ENCODE assay signal across 11 mouse cellular contexts in genomic region chr2:6255402-6255988, GRCm38 (mm10). TPM values are rescaled to one million over a fixed set of nuclear protein-coding genes. Genes with fewer than 3 reads are reported as not detected.
A peak's percentile ranks its signal among the peaks of the same experiment; 100 is the strongest.
DNase-seq lines count a peak whose midpoint lies in the region; ATAC-seq and TF ChIP-seq lines count a peak whose summit lies in the region.
"Had no signal": no experiment of that assay in that cellular context is flagged by ENCODE, and none has a peak within 500 bp of the region (broad histone marks: within the 10 kb centered on the region; RNA-seq: fewer than 3 reads in every experiment).

No protein-coding gene starts in this region.

- no peak overlapping the region for H3K9ac ChIP-seq in forebrain, embryonic 12.5 days
- H3K9ac ChIP-seq in forebrain, embryonic 11.5 days (ENCODE audit: low read length) = no peak overlapping the region
- no peak overlapping the region for H3K9ac ChIP-seq in hindbrain, postnatal 0 days (replicated peaks; ENCODE audit: low read length)
- no peak overlapping the region for H3K9ac ChIP-seq in hindbrain, embryonic 11.5 days (ENCODE audit: low read depth, low read length)
- H3K9ac ChIP-seq: hindbrain, embryonic 13.5 days; liver, embryonic 13.5 days had no signal

- H3K4me3 ChIP-seq in forebrain, embryonic 12.5 days (replicated peaks) = no peak overlapping the region
- H3K4me3 ChIP-seq in forebrain, embryonic 11.5 days (ENCODE audit: low read depth, low read length) = no peak overlapping the region
- no peak overlapping the region for H3K4me3 ChIP-seq in hindbrain, postnatal 0 days (ENCODE audit: low read length)
- H3K4me3 ChIP-seq in hindbrain, embryonic 11.5 days (ENCODE audit: low read depth, low read length) = no peak overlapping the region
- H3K4me3 ChIP-seq in spleen, adult 2 months (ENCODE audit: extremely low read depth, insufficient read depth, insufficient read length) = no peak overlapping the region
- no peak overlapping the region for H3K4me3 ChIP-seq in thymus, adult 2 months (ENCODE audit: control insufficient read depth, insufficient read depth, low read length)
- H3K4me3 ChIP-seq: hindbrain, embryonic 13.5 days; liver, embryonic 13.5 days had no signal

- no peaks in the 10 kb centered on the region for H3K4me1 ChIP-seq in forebrain, embryonic 12.5 days
- peaks cover 2% of the 10 kb centered on the region; the same call in 1 of the 2 replicates for H3K4me1 ChIP-seq in forebrain, embryonic 11.5 days (replicated peaks; ENCODE audit: control insufficient read depth, insufficient read depth, low read length)
- peaks cover 8% of the 10 kb centered on the region; the same call in 1 of the 2 replicates for H3K4me1 ChIP-seq in hindbrain, postnatal 0 days (ENCODE audit: insufficient read depth, low read length)
- H3K4me1 ChIP-seq in hindbrain, embryonic 11.5 days (replicated peaks; ENCODE audit: control insufficient read depth, insufficient read depth, low read length) = no peaks in the 10 kb centered on the region
- H3K4me1 ChIP-seq in spleen, adult 2 months (ENCODE audit: control insufficient read depth, insufficient read depth, insufficient read length) = peaks cover 38% of the 10 kb centered on the region
- peaks cover 9% of the 10 kb centered on the region for H3K4me1 ChIP-seq in thymus, adult 2 months (replicated peaks; ENCODE audit: control insufficient read depth, insufficient read depth, low read length)

- no peaks in the 10 kb centered on the region for H3K36me3 ChIP-seq in forebrain, embryonic 12.5 days (replicated peaks)
- H3K36me3 ChIP-seq in forebrain, embryonic 11.5 days (ENCODE audit: control insufficient read depth, insufficient read depth, low read length) = no peaks in the 10 kb centered on the region
- H3K36me3 ChIP-seq in hindbrain, postnatal 0 days (ENCODE audit: insufficient read depth, low read length) = no peaks in the 10 kb centered on the region
- no peaks in the 10 kb centered on the region for H3K36me3 ChIP-seq in hindbrain, embryonic 11.5 days (ENCODE audit: control insufficient read depth, insufficient read depth, low read length)
- H3K36me3 ChIP-seq in spleen, adult 2 months (ENCODE audit: control insufficient read depth, insufficient read depth, low read length) = no peaks in the 10 kb centered on the region
- no peaks in the 10 kb centered on the region for H3K36me3 ChIP-seq in thymus, adult 2 months (ENCODE audit: control insufficient read depth, insufficient read depth, low read length)
- H3K36me3 ChIP-seq: hindbrain, embryonic 13.5 days; liver, embryonic 13.5 days had no signal

- H3K27ac ChIP-seq in forebrain, embryonic 12.5 days = peak overlapping the region; percentile 36; the same call in 1 of the 2 replicates
- H3K27ac ChIP-seq in forebrain, embryonic 11.5 days (ENCODE audit: low read depth, low read length) = no peak overlapping the region
- H3K27ac ChIP-seq in hindbrain, postnatal 0 days = peak overlapping the region; percentile 71; the same call in 1 of the 2 replicates
- no peak overlapping the region for H3K27ac ChIP-seq in hindbrain, embryonic 11.5 days (ENCODE audit: low read depth, low read length)
- H3K27ac ChIP-seq in spleen, adult 2 months (ENCODE audit: insufficient read depth, low read length) = peak overlapping the region; percentile 96
- no peak overlapping the region for H3K27ac ChIP-seq in thymus, adult 2 months (ENCODE audit: control insufficient read depth, insufficient read depth, low read length)
- H3K27ac ChIP-seq: liver, embryonic 13.5 days had no signal

- peak; percentile 34; the same call in 1 of the 2 replicates for ATAC-seq in forebrain, embryonic 12.5 days (ENCODE audit: low FRiP score)
- no peak; the same call in 1 of the 2 replicates for ATAC-seq in forebrain, embryonic 11.5 days (replicated peaks; ENCODE audit: low FRiP score)
- ATAC-seq in hindbrain, postnatal 0 days = no peak
- ATAC-seq in hindbrain, embryonic 11.5 days (ENCODE audit: low FRiP score) = no peak

- no peak for TF ChIP-seq POLR2A in spleen, adult 2 months (IDR thresholded peaks at IDR 0.05; ENCODE audit: low read depth, low read length)
- TF ChIP-seq POLR2A in thymus, adult 2 months (IDR thresholded peaks at IDR 0.05; ENCODE audit: control insufficient read depth, extremely low read depth, insufficient read depth, low read length, poor library complexity) = no peak

- WGBS in forebrain, embryonic 12.5 days = 57% methylated on average over 5 of the region's 5 CpGs
- 68% methylated on average over 5 of the region's 5 CpGs for WGBS in forebrain, embryonic 11.5 days
- WGBS in hindbrain, postnatal 0 days = 59% methylated on average over 5 of the region's 5 CpGs
- WGBS in hindbrain, embryonic 11.5 days = 91% methylated on average over 5 of the region's 5 CpGs
- WGBS in spleen, adult 2 months = 49% methylated on average over 5 of the region's 5 CpGs
- 79% methylated on average over 5 of the region's 5 CpGs for WGBS in thymus, adult 2 months

- peaks cover 84% of the 10 kb centered on the region for H3K27me3 ChIP-seq in forebrain, embryonic 12.5 days
- peaks cover 45% of the 10 kb centered on the region for H3K27me3 ChIP-seq in forebrain, embryonic 11.5 days (ENCODE audit: control insufficient read depth, insufficient read depth, low read length)
- no peaks in the 10 kb centered on the region for H3K27me3 ChIP-seq in hindbrain, postnatal 0 days (ENCODE audit: insufficient read depth, low read length)
- H3K27me3 ChIP-seq in hindbrain, embryonic 11.5 days (ENCODE audit: control insufficient read depth, insufficient read depth, low read length) = no peaks in the 10 kb centered on the region
- H3K27me3 ChIP-seq in spleen, adult 2 months (ENCODE audit: control insufficient read depth, insufficient read depth, low read length) = no peaks in the 10 kb centered on the region
- no peaks in the 10 kb centered on the region for H3K27me3 ChIP-seq in thymus, adult 2 months (ENCODE audit: control insufficient read depth, insufficient read depth, low read length)

- peaks cover 7% of the 10 kb centered on the region for H3K9me3 ChIP-seq in forebrain, embryonic 12.5 days
- peaks cover 6% of the 10 kb centered on the region; the same call in 1 of the 2 replicates for H3K9me3 ChIP-seq in forebrain, embryonic 11.5 days (ENCODE audit: control insufficient read depth, low read length)
- H3K9me3 ChIP-seq in hindbrain, postnatal 0 days (ENCODE audit: low read length) = no peaks in the 10 kb centered on the region
- H3K9me3 ChIP-seq in hindbrain, embryonic 11.5 days (ENCODE audit: control insufficient read depth, low read length) = no peaks in the 10 kb centered on the region
- H3K9me3 ChIP-seq: hindbrain, embryonic 13.5 days had no signal

- TF ChIP-seq CTCF in hindbrain, postnatal 0 days (IDR thresholded peaks at IDR 0.05; ENCODE audit: low read depth) = no peak
- no peak for TF ChIP-seq CTCF in spleen, adult 2 months (IDR thresholded peaks at IDR 0.05; ENCODE audit: extremely low read depth, insufficient read depth, insufficient read length, insufficient replicate concordance)
- TF ChIP-seq CTCF in thymus, adult 2 months (IDR thresholded peaks at IDR 0.05; ENCODE audit: borderline replicate concordance, control insufficient read depth, extremely low read depth, insufficient read depth, low read length, poor library complexity) = no peak

- no peak overlapping the region for H3K4me2 ChIP-seq in forebrain, embryonic 12.5 days
- H3K4me2 ChIP-seq in forebrain, embryonic 11.5 days (ENCODE audit: low read depth, low read length, severe bottlenecking) = no peak overlapping the region
- H3K4me2 ChIP-seq in hindbrain, postnatal 0 days (ENCODE audit: low read depth, low read length) = no peak overlapping the region
- no peak overlapping the region for H3K4me2 ChIP-seq in hindbrain, embryonic 11.5 days (replicated peaks; ENCODE audit: low read depth, low read length)
- H3K4me2 ChIP-seq: hindbrain, embryonic 13.5 days; liver, embryonic 13.5 days had no signal

- DNase-seq in forebrain, embryonic 11.5 days (ENCODE audit: low spot score) = no peak
- no peak for DNase-seq in hindbrain, postnatal 0 days (ENCODE audit: low spot score)
- DNase-seq in hindbrain, embryonic 11.5 days (ENCODE audit: low spot score) = no peak
- DNase-seq in spleen, adult 2 months (ENCODE audit: low read depth in 1 of 2, low spot score in 2 of 2) = no peak
- DNase-seq in spleen, postnatal 4 days (ENCODE audit: low spot score in 2 of 2) = no peak
- no peak for DNase-seq in urinary bladder, postnatal 4 days (ENCODE audit: low spot score in 2 of 2)
- no peak for DNase-seq in thymus, adult 2 months
- DNase-seq: liver, embryonic 13.5 days; retina, postnatal 1 day had no signal

RNA-seq across cellular contexts. Expression of gene Echdc3, which starts 42.7 kb away (rescaled TPM):
- polyA plus RNA-seq in forebrain, embryonic 12.5 days (2016; fragmentation: Nextera tagmentation; extraction: Ambion mirVana) = 1.1 and 2.9 TPM in 2 replicates
- polyA plus RNA-seq in forebrain, embryonic 11.5 days (2014; fragmentation: Nextera tagmentation; extraction: Ambion mirVana) = 2.3 and 2.9 TPM in 2 replicates
- 1.5 and 1.6 TPM in 2 replicates for total RNA-seq in hindbrain, postnatal 0 days (2014; rRNA removed)
- 1.5 and 1.7 TPM in 2 replicates for polyA plus RNA-seq in hindbrain, postnatal 0 days (2015; fragmentation: Nextera tagmentation; extraction: Ambion mirVana)
- polyA plus RNA-seq in hindbrain, embryonic 11.5 days (2014; fragmentation: Nextera tagmentation; extraction: Ambion mirVana) = 2.4 and 2.6 TPM in 2 replicates
- polyA plus RNA-seq in spleen, adult 2 months (2012; rRNA removed) = 1.5 and 1.8 TPM in 2 replicates
- polyA plus RNA-seq in thymus, adult 2 months (2012; rRNA removed) = 3.9 and 5.3 TPM in 2 replicates

Comparison
In these comparisons a context has a peak if more than half of its experiments do, and no peak if none do; other contexts are left out.
1. H3K27ac ChIP-seq: peak in forebrain, embryonic 12.5 days (single experiment), hindbrain, postnatal 0 days (single experiment) and spleen, adult 2 months (single experiment); none in forebrain, embryonic 11.5 days (single experiment), hindbrain, embryonic 11.5 days (single experiment) and thymus, adult 2 months (single experiment).